Mouse (Mus musculus): ENCODE measurements around the gene Isx. TPM values are rescaled to one million over a fixed set of nuclear protein-coding genes. Genes with fewer than 3 reads are reported as not detected.

Isx gene
- polyA plus RNA-seq, 1 experiment, result not detected

GRCm38 (mm10) chr8:74921882-74922518 is 49.0 kb downstream of the Isx start:
- Histone ChIP-seq H3K4me3 (ENCODE audit: low read depth, low read length) (no peak overlapping the region), H3K27ac (ENCODE audit: insufficient read depth, low read length) (no peak overlapping the region), H3K36me3 (ENCODE audit: control insufficient read depth, insufficient read depth, low read length, poor library complexity, severe bottlenecking) (no peaks in the 10 kb centered on the region), H3K27me3 (ENCODE audit: control insufficient read depth, insufficient read depth, low read length, poor library complexity, severe bottlenecking) (peaks cover 2% of the 10 kb centered on the region; the same call in 1 of the 2 replicates), H3K9ac (ENCODE audit: low read depth, poor library complexity, severe bottlenecking) (no peak overlapping the region), H3K9me3 (replicated peaks; ENCODE audit: control insufficient read depth, insufficient read depth, low read length, poor library complexity, severe bottlenecking) (no peaks in the 10 kb centered on the region; the same call in 1 of the 2 replicates), H3K4me1 (ENCODE audit: control insufficient read depth, insufficient read depth, low read length) (no peaks in the 10 kb centered on the region)
- TF ChIP-seq POLR2A (IDR thresholded peaks at IDR 0.05; ENCODE audit: insufficient read depth, low read length) (no peak), EP300 (IDR thresholded peaks at IDR 0.05; ENCODE audit: insufficient read depth, low read depth, low read length) (no peak), CTCF (IDR thresholded peaks at IDR 0.05; ENCODE audit: low read depth, low read length) (no peak)

- no peak overlapping the region for H3K4me3 ChIP-seq (ENCODE audit: low read depth, low read length)
- no peaks in the 10 kb centered on the region for H3K36me3 ChIP-seq (ENCODE audit: control insufficient read depth, insufficient read depth, low read length, poor library complexity, severe bottlenecking)
- H3K4me1 ChIP-seq (ENCODE audit: control insufficient read depth, insufficient read depth, low read length), result no peaks in the 10 kb centered on the region
- no peak overlapping the region for H3K27ac ChIP-seq (ENCODE audit: insufficient read depth, low read length)
- no peaks in the 10 kb centered on the region for H3K9me3 ChIP-seq (replicated peaks; ENCODE audit: control insufficient read depth, insufficient read depth, low read length, poor library complexity, severe bottlenecking)
- no peaks in the 10 kb centered on the region for H3K27me3 ChIP-seq (ENCODE audit: control insufficient read depth, insufficient read depth, low read length, poor library complexity, severe bottlenecking)
- no peak overlapping the region for H3K9ac ChIP-seq (ENCODE audit: low read depth, poor library complexity, severe bottlenecking)
- TF ChIP-seq POLR2A (IDR thresholded peaks at IDR 0.05; ENCODE audit: insufficient read depth, low read length), result no peak
- TF ChIP-seq EP300 (IDR thresholded peaks at IDR 0.05; ENCODE audit: insufficient read depth, low read depth, low read length), result no peak
- no peak for TF ChIP-seq CTCF (IDR thresholded peaks at IDR 0.05; ENCODE audit: low read depth, low read length)
These were observed 55.0 kb downstream of the Isx start for GRCm38 (mm10) chr8:74927940-74928339.

GRCm38 (mm10) chr8:74930731-74931130 is 57.8 kb downstream of the Isx start:
- Histone ChIP-seq H3K27ac (ENCODE audit: insufficient read depth, low read length) (no peak overlapping the region), H3K9ac (ENCODE audit: low read depth, poor library complexity, severe bottlenecking) (no peak overlapping the region), H3K4me3 (ENCODE audit: low read depth, low read length) (no peak overlapping the region), H3K9me3 (replicated peaks; ENCODE audit: control insufficient read depth, insufficient read depth, low read length, poor library complexity, severe bottlenecking) (no peaks in the 10 kb centered on the region), H3K4me1 (ENCODE audit: control insufficient read depth, insufficient read depth, low read length) (no peaks in the 10 kb centered on the region), H3K27me3 (ENCODE audit: control insufficient read depth, insufficient read depth, low read length, poor library complexity, severe bottlenecking) (no peaks in the 10 kb centered on the region), H3K36me3 (ENCODE audit: control insufficient read depth, insufficient read depth, low read length, poor library complexity, severe bottlenecking) (no peaks in the 10 kb centered on the region)
- TF ChIP-seq POLR2A (IDR thresholded peaks at IDR 0.05; ENCODE audit: insufficient read depth, low read length) (no peak), EP300 (IDR thresholded peaks at IDR 0.05; ENCODE audit: insufficient read depth, low read depth, low read length) (no peak), CTCF (IDR thresholded peaks at IDR 0.05; ENCODE audit: low read depth, low read length) (peak; percentile 71)

GRCm38 (mm10) chr8:74935308-74935707 is 62.3 kb downstream of the Isx start:
- Histone ChIP-seq H3K4me1 (ENCODE audit: control insufficient read depth, insufficient read depth, low read length) (no peaks in the 10 kb centered on the region), H3K27ac (ENCODE audit: insufficient read depth, low read length) (no peak overlapping the region), H3K4me3 (ENCODE audit: low read depth, low read length) (no peak overlapping the region), H3K9ac (ENCODE audit: low read depth, poor library complexity, severe bottlenecking) (no peak overlapping the region), H3K27me3 (ENCODE audit: control insufficient read depth, insufficient read depth, low read length, poor library complexity, severe bottlenecking) (no peaks in the 10 kb centered on the region), H3K36me3 (ENCODE audit: control insufficient read depth, insufficient read depth, low read length, poor library complexity, severe bottlenecking) (no peaks in the 10 kb centered on the region), H3K9me3 (replicated peaks; ENCODE audit: control insufficient read depth, insufficient read depth, low read length, poor library complexity, severe bottlenecking) (no peaks in the 10 kb centered on the region)
- TF ChIP-seq CTCF (IDR thresholded peaks at IDR 0.05; ENCODE audit: low read depth, low read length), result peak; percentile 79
- TF ChIP-seq EP300 (IDR thresholded peaks at IDR 0.05; ENCODE audit: insufficient read depth, low read depth, low read length), result no peak

- H3K9ac ChIP-seq (ENCODE audit: low read depth, poor library complexity, severe bottlenecking), result no peak overlapping the region
- H3K27me3 ChIP-seq (ENCODE audit: control insufficient read depth, insufficient read depth, low read length, poor library complexity, severe bottlenecking), result no peaks in the 10 kb centered on the region
- no peaks in the 10 kb centered on the region for H3K9me3 ChIP-seq (replicated peaks; ENCODE audit: control insufficient read depth, insufficient read depth, low read length, poor library complexity, severe bottlenecking)
- no peak overlapping the region for H3K4me3 ChIP-seq (ENCODE audit: low read depth, low read length)
- no peak for TF ChIP-seq EP300 (IDR thresholded peaks at IDR 0.05; ENCODE audit: insufficient read depth, low read depth, low read length)
- no peak for TF ChIP-seq CTCF (IDR thresholded peaks at IDR 0.05; ENCODE audit: low read depth, low read length)
- no peak for TF ChIP-seq POLR2A (IDR thresholded peaks at IDR 0.05; ENCODE audit: insufficient read depth, low read length)
- H3K4me1 ChIP-seq (ENCODE audit: control insufficient read depth, insufficient read depth, low read length), result no peaks in the 10 kb centered on the region
- H3K27ac ChIP-seq (ENCODE audit: insufficient read depth, low read length), result no peak overlapping the region
- H3K36me3 ChIP-seq (ENCODE audit: control insufficient read depth, insufficient read depth, low read length, poor library complexity, severe bottlenecking), result no peaks in the 10 kb centered on the region
These were observed 63.7 kb downstream of the Isx start for GRCm38 (mm10) chr8:74936656-74937055.

- no peak overlapping the region for H3K4me3 ChIP-seq (ENCODE audit: low read depth, low read length)
These were observed 69.1 kb downstream of the Isx start for GRCm38 (mm10) chr8:74942056-74942455.

More at GRCm38 (mm10) chr8:74942056-74942455, 69.1 kb downstream of the Isx start:
- TF ChIP-seq CTCF (IDR thresholded peaks at IDR 0.05; ENCODE audit: low read depth, low read length), result no peak
- TF ChIP-seq EP300 (IDR thresholded peaks at IDR 0.05; ENCODE audit: insufficient read depth, low read depth, low read length), result no peak
- TF ChIP-seq POLR2A (IDR thresholded peaks at IDR 0.05; ENCODE audit: insufficient read depth, low read length), result no peak
- no peaks in the 10 kb centered on the region for H3K4me1 ChIP-seq (ENCODE audit: control insufficient read depth, insufficient read depth, low read length)
- H3K36me3 ChIP-seq (ENCODE audit: control insufficient read depth, insufficient read depth, low read length, poor library complexity, severe bottlenecking), result no peaks in the 10 kb centered on the region
- H3K9ac ChIP-seq (ENCODE audit: low read depth, poor library complexity, severe bottlenecking), result no peak overlapping the region
- H3K27me3 ChIP-seq (ENCODE audit: control insufficient read depth, insufficient read depth, low read length, poor library complexity, severe bottlenecking), result no peaks in the 10 kb centered on the region
- no peak overlapping the region for H3K27ac ChIP-seq (ENCODE audit: insufficient read depth, low read length)
- no peaks in the 10 kb centered on the region for H3K9me3 ChIP-seq (replicated peaks; ENCODE audit: control insufficient read depth, insufficient read depth, low read length, poor library complexity, severe bottlenecking)

Other genes with a start within 250 kb of the Isx start
- 112 and 122 TPM in 2 replicates for gene Hmgxb4, start 120.2 kb downstream of the Isx start, polyA plus RNA-seq (2011; ENCODE audit: insufficient read depth, insufficient read length, low read depth, missing spikeins)
- gene Tom1, start 160.5 kb downstream of the Isx start, polyA plus RNA-seq (2011; ENCODE audit: insufficient read depth, insufficient read length, low read depth, missing spikeins), result 44.6 and 46.1 TPM in 2 replicates
- gene Hmox1, start 220.4 kb downstream of the Isx start, polyA plus RNA-seq (2011; ENCODE audit: insufficient read depth, insufficient read length, low read depth, missing spikeins), result 81.6 and 86.3 TPM in 2 replicates
- 170 and 177 TPM in 2 replicates for gene Mcm5, start 236.4 kb downstream of the Isx start, polyA plus RNA-seq (2011; ENCODE audit: insufficient read depth, insufficient read length, low read depth, missing spikeins)